In the genomic region with DNA sequence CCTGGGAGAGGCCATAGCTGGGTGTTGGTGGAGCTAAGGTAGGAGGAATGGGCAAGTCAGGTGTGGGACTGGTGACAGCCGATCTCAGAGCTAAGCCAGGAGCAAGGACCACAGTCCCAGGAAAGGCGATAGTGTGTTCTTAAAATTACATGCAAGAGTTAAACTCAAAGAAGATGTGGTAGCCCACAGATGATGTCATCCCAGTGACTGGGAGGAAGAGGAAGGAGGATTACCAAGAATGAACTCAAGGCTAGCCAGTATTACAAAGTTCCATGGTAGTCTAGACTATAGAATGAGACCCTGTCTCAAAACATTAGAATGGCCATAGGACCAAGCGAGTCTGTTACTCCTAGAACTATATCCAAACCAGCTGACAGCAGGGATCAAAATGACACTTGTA, we compare ENCODE assay signal across 22 mouse cellular contexts. TPM values are rescaled to one million over a fixed set of nuclear protein-coding genes. Genes with fewer than 3 reads are reported as not detected.
DNase-seq lines count a peak whose midpoint lies in the region; ATAC-seq and TF ChIP-seq lines count a peak whose summit lies in the region.
"Had no signal": no experiment of that assay in that cellular context is flagged by ENCODE, and none has a peak within 500 bp of the region (broad histone marks: within the 10 kb centered on the region; RNA-seq: fewer than 3 reads in every experiment).

No protein-coding gene starts in this region.

- H3K9ac ChIP-seq in liver, embryonic 11.5 days (ENCODE audit: low read depth, low read length), result no peak overlapping the region
- H3K9ac ChIP-seq: forebrain, embryonic 12.5 days; forebrain, embryonic 15.5 days; hindbrain, embryonic 13.5 days had no signal

- H3K4me1 ChIP-seq in bone marrow, adult 2 months (ENCODE audit: control insufficient read depth, insufficient read depth, low read length), result no peaks in the 10 kb centered on the region; the same call in 1 of the 2 replicates
- no peaks in the 10 kb centered on the region for H3K4me1 ChIP-seq in liver, embryonic 11.5 days (replicated peaks; ENCODE audit: control insufficient read depth, insufficient read depth, low read length)
- H3K4me1 ChIP-seq: forebrain, embryonic 12.5 days; forebrain, embryonic 15.5 days; hindbrain, embryonic 10.5 days; hindbrain, embryonic 13.5 days had no signal

- H3K9me3 ChIP-seq in liver, embryonic 11.5 days (ENCODE audit: control insufficient read depth, low read length), result no peaks in the 10 kb centered on the region
- H3K9me3 ChIP-seq: forebrain, embryonic 12.5 days; forebrain, embryonic 15.5 days; hindbrain, embryonic 10.5 days; hindbrain, embryonic 13.5 days had no signal

- 76% methylated on average over 3 of the region's 3 CpGs for WGBS in bone marrow, adult 2 months
- 89% methylated on average over 3 of the region's 3 CpGs for WGBS in liver, embryonic 11.5 days

- TF ChIP-seq POLR2A in bone marrow, adult 2 months (IDR thresholded peaks at IDR 0.05; ENCODE audit: borderline replicate concordance, control insufficient read depth, low read depth, low read length), result no peak

- H3K27ac ChIP-seq in bone marrow, adult 2 months (ENCODE audit: control insufficient read depth, insufficient read depth, low read depth, low read length, poor library complexity), result peak overlapping the region; percentile 19; the same call in 1 of the 2 replicates
- no peak overlapping the region for H3K27ac ChIP-seq in liver, embryonic 11.5 days (ENCODE audit: low read depth, low read length)
- H3K27ac ChIP-seq: forebrain, embryonic 12.5 days; forebrain, embryonic 15.5 days; hindbrain, embryonic 10.5 days; hindbrain, embryonic 13.5 days had no signal

- no peak overlapping the region for H3K4me3 ChIP-seq in bone marrow, adult 2 months (replicated peaks; ENCODE audit: control insufficient read depth, low read depth, low read length)
- no peak overlapping the region for H3K4me3 ChIP-seq in liver, embryonic 11.5 days (ENCODE audit: low read depth, low read length)
- H3K4me3 ChIP-seq: forebrain, embryonic 12.5 days; forebrain, embryonic 15.5 days; hindbrain, embryonic 10.5 days; hindbrain, embryonic 13.5 days had no signal

- TF ChIP-seq CTCF in bone marrow, adult 2 months (IDR thresholded peaks at IDR 0.05; ENCODE audit: control insufficient read depth, insufficient read depth, low read length), result no peak

- H3K27me3 ChIP-seq in liver, embryonic 11.5 days (replicated peaks; ENCODE audit: control insufficient read depth, insufficient read depth, low read length), result no peaks in the 10 kb centered on the region
- H3K27me3 ChIP-seq: forebrain, embryonic 12.5 days; forebrain, embryonic 15.5 days; hindbrain, embryonic 13.5 days had no signal

- no peaks in the 10 kb centered on the region for H3K36me3 ChIP-seq in liver, embryonic 11.5 days (ENCODE audit: control insufficient read depth, insufficient read depth, low read length)
- H3K36me3 ChIP-seq: forebrain, embryonic 12.5 days; forebrain, embryonic 15.5 days; hindbrain, embryonic 10.5 days; hindbrain, embryonic 13.5 days had no signal

- peak; percentile 56 for DNase-seq in 416B (ENCODE audit: low read depth)
- no peak for DNase-seq in liver, embryonic 11.5 days (ENCODE audit: low spot score)
- no peak for DNase-seq in urinary bladder, postnatal 14 days (ENCODE audit: low spot score)
- DNase-seq: adrenal gland, adult 8-10 months; adrenal gland, postnatal 25 days; cerebellum, adult 18-20 months; cerebellum, adult 9-10 months; cerebellum, postnatal 14 days; gastrocnemius, postnatal 10 days; gastrocnemius, postnatal 36 days; heart, adult 11 months; heart, postnatal 36 days had no signal

- ATAC-seq in megakaryocyte, adult 5-6 weeks (ENCODE audit: poor library complexity, severe bottlenecking), result peak; percentile 64
- ATAC-seq in liver, embryonic 11.5 days (replicated peaks; ENCODE audit: low FRiP score), result no peak
- no peak for ATAC-seq in inflammation-experienced regulatory T-cells, adult 6 months
- ATAC-seq: activated CD4-positive, CD25-positive, alpha-beta regulatory T cell, adult 4 months; forebrain, embryonic 15.5 days; hindbrain, embryonic 16.5 days had no signal

- H3K4me2 ChIP-seq in liver, embryonic 11.5 days, result no peak overlapping the region
- H3K4me2 ChIP-seq: forebrain, embryonic 12.5 days; forebrain, embryonic 15.5 days; heart, embryonic 11.5 days; hindbrain, embryonic 13.5 days had no signal

RNA-seq across cellular contexts. Expression of a gene that starts 32.0 kb away (rescaled TPM):
- 49.0 and 92.7 TPM in 2 replicates for polyA plus RNA-seq in bone marrow, adult 2 months (2011; ENCODE audit: insufficient read depth, insufficient read length, low replicate concordance, missing spikeins)
- total RNA-seq in megakaryocyte, adult 5-6 weeks (2015), result 54.1 and 59.9 TPM in 2 replicates
- 31.2 and 44.4 TPM in 2 replicates for total RNA-seq in megakaryocyte, adult 5-6 weeks (2017)
- 79.2 and 80.9 TPM in 2 replicates for polyA plus RNA-seq in liver, embryonic 11.5 days (2014; fragmentation: Nextera tagmentation; extraction: Ambion mirVana)
- 10 to 100 TPM; 28.5 to 34.4 (median 30.8) TPM for polyA plus RNA-seq in inflammation-experienced regulatory T-cells, adult 6 months (2017; shearing (Covaris generic))

RNA-seq across cellular contexts. Expression of a gene that starts 45.3 kb away (rescaled TPM):
- 1.3 and 7.9 TPM in 2 replicates for polyA plus RNA-seq in bone marrow, adult 2 months (2011; ENCODE audit: insufficient read depth, insufficient read length, low replicate concordance, missing spikeins)
- 65.0 and 67.0 TPM in 2 replicates for total RNA-seq in megakaryocyte, adult 5-6 weeks (2015)
- 88.7 and 94.5 TPM in 2 replicates for total RNA-seq in megakaryocyte, adult 5-6 weeks (2017)
- polyA plus RNA-seq in liver, embryonic 11.5 days (2014; fragmentation: Nextera tagmentation; extraction: Ambion mirVana), result 1.9 and 2.7 TPM in 2 replicates
- polyA plus RNA-seq in inflammation-experienced regulatory T-cells, adult 6 months (2017; shearing (Covaris generic)), result 10 to 100 TPM; 12.4 to 12.5 (median 12.4) TPM

RNA-seq across cellular contexts. Expression of a gene that starts 48.8 kb away (rescaled TPM):
- 11.0 and 11.2 TPM in 2 replicates for polyA plus RNA-seq in bone marrow, adult 2 months (2011; ENCODE audit: insufficient read depth, insufficient read length, low replicate concordance, missing spikeins)
- 4.1 and 7.5 TPM in 2 replicates for total RNA-seq in megakaryocyte, adult 5-6 weeks (2015)
- total RNA-seq in megakaryocyte, adult 5-6 weeks (2017), result 4.2 and 4.9 TPM in 2 replicates
- polyA plus RNA-seq in liver, embryonic 11.5 days (2014; fragmentation: Nextera tagmentation; extraction: Ambion mirVana), result 63.8 and 66.1 TPM in 2 replicates
- polyA plus RNA-seq in inflammation-experienced regulatory T-cells, adult 6 months (2017; shearing (Covaris generic)), result 1 to 10 TPM; 4.0 to 5.4 (median 4.7) TPM

RNA-seq across cellular contexts. Expression of a gene that starts 52.8 kb away (rescaled TPM):
- 17.7 and 27.7 TPM in 2 replicates for polyA plus RNA-seq in bone marrow, adult 2 months (2011; ENCODE audit: insufficient read depth, insufficient read length, low replicate concordance, missing spikeins)
- 30.6 and 34.8 TPM in 2 replicates for total RNA-seq in megakaryocyte, adult 5-6 weeks (2015)
- 46.1 and 51.8 TPM in 2 replicates for total RNA-seq in megakaryocyte, adult 5-6 weeks (2017)
- 22.7 and 27.2 TPM in 2 replicates for polyA plus RNA-seq in liver, embryonic 11.5 days (2014; fragmentation: Nextera tagmentation; extraction: Ambion mirVana)
- 10 to 100 TPM; 16.5 to 26.2 (median 20.5) TPM for polyA plus RNA-seq in inflammation-experienced regulatory T-cells, adult 6 months (2017; shearing (Covaris generic))
